Mouse (Mus musculus) urinary bladder, adult 18-20 months (tissue): Measurements from ENCODE around the gene Lce1c.

Source experiments
- DNase-seq, 2 experiments: peaks; one replicate each; pipeline ENCODE4 v3.0.0; 2022; ENCODE audit warnings: low spot score in 2 of 2, mixed read lengths in 2 of 2

The Lce1c gene

DNA sequence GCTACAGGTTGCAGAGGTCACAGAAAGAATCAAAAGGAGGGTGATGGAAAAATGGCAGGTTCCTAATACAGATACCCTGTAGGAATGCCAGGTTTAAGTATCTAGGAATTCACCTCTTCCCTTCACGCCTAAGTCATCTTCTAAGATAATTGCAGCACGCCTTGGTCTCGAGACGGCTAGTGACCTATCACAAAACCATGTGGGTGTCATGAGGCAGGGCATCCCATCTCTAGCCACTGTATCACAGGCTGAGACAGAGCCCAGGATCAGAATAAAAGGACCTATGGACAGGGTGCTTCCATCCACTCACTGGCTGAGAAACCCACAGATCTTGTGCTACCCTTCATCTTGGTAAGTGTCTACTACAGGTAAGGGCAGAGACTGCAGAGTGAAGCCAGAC, at the start of gene Lce1c:
TSS of gene Lce1c (plus strand) at position 301 of the 400 bp plus-strand sequence.
- no peak for DNase-seq

GRCm38 (mm10) chr3:92637745-92638652, 41.0 kb upstream of the Lce1c start:
- no peak for DNase-seq

DNA sequence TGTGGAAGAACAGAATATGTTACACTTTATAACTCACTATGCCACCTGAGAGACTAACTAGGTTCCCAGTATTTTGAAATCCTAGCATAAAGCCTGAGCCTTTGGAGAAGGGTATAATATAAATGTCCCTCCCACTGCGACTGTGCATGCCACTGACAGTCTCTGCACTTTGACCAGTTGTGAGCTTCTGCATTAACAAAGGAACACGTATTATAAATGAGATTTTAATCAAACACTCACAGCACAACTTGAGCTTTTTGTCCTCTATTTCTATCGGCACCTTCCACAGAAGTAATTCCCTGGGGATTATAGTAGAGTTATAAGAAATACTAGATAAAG, 40.4 kb upstream of the Lce1c start:
- DNase-seq, result no peak

DNA sequence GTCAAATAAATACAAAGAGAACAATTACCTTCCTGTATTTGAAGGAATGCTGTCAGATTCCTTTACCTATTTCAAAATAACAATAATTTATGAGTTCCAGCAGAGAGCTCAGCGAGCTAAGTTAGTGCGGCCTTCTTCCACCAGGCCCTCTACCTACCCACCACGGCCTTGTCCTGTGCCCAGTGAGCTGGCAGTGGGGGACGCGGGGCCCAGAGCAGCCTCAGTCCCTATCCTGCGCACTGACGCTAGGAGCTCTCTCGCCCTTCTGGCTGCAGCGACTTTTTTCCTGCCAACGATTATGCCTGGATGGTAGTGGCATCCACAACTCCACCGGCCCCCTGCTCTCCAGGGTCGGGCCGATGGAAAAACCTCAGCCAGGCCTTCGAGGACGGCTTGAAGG, 39.2 kb upstream of the Lce1c start:
- no peak for DNase-seq

GRCm38 (mm10) chr3:92648207-92648606, 30.8 kb upstream of the Lce1c start, which contains the start of gene Lce1a1:
Gene Lce1a1, minus strand, starts transcription at chr3:92648307.
- DNase-seq, result no peak

DNA sequence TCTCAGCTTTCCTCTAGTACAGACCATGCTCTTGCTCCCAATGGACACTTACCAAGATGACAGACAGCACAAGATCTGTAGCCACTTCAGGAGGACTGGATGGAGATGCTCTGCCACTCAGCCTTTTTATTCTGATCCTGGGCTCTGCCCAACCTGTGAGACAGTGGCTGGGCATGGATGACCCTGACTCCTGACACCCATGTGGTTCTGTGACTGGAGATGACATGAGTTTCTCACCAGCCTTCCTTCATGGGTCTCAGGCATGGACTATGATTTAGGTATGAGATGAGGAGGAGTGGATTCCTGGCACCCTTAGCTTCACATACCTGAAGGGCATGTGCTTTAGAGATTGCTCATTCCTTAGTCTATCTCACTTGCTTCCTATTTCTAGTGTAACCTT, 22.2 kb upstream of the Lce1c start, which contains the start of gene Lce1b:
TSS of gene Lce1b (minus strand) at position 101 of the 400 bp plus-strand sequence.
- no peak for DNase-seq

- DNase-seq, result no peak
These were observed 8.8 kb upstream of the Lce1c start, which contains the start of gene Lce1a2 for GRCm38 (mm10) chr3:92670215-92670614. Gene Lce1a2, minus strand, starts transcription at chr3:92670315.

GRCm38 (mm10) chr3:92687110-92687509, 8.1 kb downstream of the Lce1c start, which contains the start of gene Lce1d:
Gene Lce1d, minus strand, starts transcription at chr3:92687210.
- no peak for DNase-seq

GRCm38 (mm10) chr3:92689154-92689553, 10.1 kb downstream of the Lce1c start:
- peak in 1 of 2 experiments; percentile 9 for DNase-seq

DNA sequence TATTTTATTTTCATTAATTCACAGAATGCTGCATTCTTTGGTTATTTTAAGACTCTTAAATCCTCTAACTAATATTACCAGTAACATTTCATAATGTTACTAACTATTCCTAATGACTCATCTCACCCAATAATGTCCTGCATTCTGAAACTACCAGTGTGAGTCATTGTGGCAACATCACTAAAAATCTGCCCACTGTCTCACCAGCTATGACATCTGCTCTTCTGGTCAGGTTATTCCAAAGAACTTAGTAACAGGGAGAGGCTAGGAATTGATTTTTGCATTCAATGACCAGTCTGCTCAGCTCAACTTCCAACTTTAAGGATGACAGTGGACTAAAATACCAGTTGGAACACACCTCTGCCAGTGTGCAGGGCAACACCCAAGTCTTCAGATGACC, 12.6 kb downstream of the Lce1c start:
- DNase-seq, result no peak

GRCm38 (mm10) chr3:92694613-92695012, 15.6 kb downstream of the Lce1c start:
- DNase-seq, result no peak

DNA sequence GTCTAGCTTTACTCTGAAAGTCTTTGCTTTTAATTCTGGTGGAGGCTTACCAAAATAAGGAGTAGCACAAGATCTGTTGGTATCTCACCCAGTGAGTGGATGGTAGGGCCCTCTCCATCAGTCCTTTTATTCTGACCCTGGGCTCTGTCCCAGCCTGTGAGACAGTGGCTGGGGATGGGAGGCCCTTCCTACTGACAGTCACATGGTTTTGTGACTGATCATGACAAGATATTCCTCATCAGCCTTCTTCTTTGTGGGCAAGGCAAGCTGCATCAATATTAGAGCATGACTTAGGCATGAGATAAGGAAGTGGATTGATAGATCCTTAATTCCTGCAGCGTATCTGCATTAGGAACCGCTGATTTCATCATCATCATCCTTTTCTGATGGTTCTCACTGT, 29.9 kb downstream of the Lce1c start, which contains the start of gene Lce1e:
TSS of gene Lce1e (minus strand) at position 101 of the 400 bp plus-strand sequence.
- DNase-seq, result no peak

GRCm38 (mm10) chr3:92715122-92715521, 36.1 kb downstream of the Lce1c start:
- no peak for DNase-seq

GRCm38 (mm10) chr3:92720250-92720649, 41.2 kb downstream of the Lce1c start, which contains the start of gene Lce1f:
Gene Lce1f, minus strand, starts transcription at chr3:92720350.
- no peak for DNase-seq

- no peak for DNase-seq
These were observed 43.6 kb downstream of the Lce1c start for GRCm38 (mm10) chr3:92722631-92723030.
